Mouse (Mus musculus) CH12.LX (cell line): ENCODE results near the gene Pde1b. TPM values are rescaled to one million over a fixed set of nuclear protein-coding genes. Genes with fewer than 3 reads are reported as not detected.

Experiments
- DNase-seq: peaks from one replicate; pipeline ENCODE4 v3.0.0-alpha.2; 2013; ENCODE audit errors: extremely low read depth
- H3K27ac ChIP-seq: 2 replicates; pipeline ENCODE4 v1.5.1; 2012; ENCODE audit warnings: low read depth, mild to moderate bottlenecking, control low read depth, moderate library complexity; ENCODE audit not compliant: insufficient read depth
- H3K27me3 ChIP-seq: replicated peaks from 2 replicates; pipeline ENCODE3; 2012; ENCODE audit warnings: inconsistent platforms
- H3K36me3 ChIP-seq, 2 experiments: replicated peaks in 1 of 2; 2 replicates each; pipeline versions ENCODE3 to v1.6.1; 2012; ENCODE audit warnings: inconsistent platforms in 1 of 2, low read length in 1 of 2, mild to moderate bottlenecking in 1 of 2, mixed read lengths in 1 of 2, moderate library complexity in 1 of 2; ENCODE audit not compliant: control insufficient read depth in 1 of 2, insufficient read depth in 1 of 2
- H3K4me1 ChIP-seq, 2 experiments: 2 replicates each; pipeline ENCODE4 v1.6.1; 2012; ENCODE audit warnings: inconsistent platforms in 1 of 2, moderate library complexity in 1 of 2; ENCODE audit not compliant: insufficient read depth in 2 of 2, control insufficient read depth in 1 of 2
- H3K4me2 ChIP-seq: 2 replicates; pipeline ENCODE4 v1.6.1; 2012; ENCODE audit warnings: low read depth, mild to moderate bottlenecking, control low read depth; ENCODE audit not compliant: poor library complexity, insufficient read depth, severe bottlenecking
- H3K4me3 ChIP-seq, 3 experiments: fragments of 150-350 bp in 1 of 3; sonication (generic) in 1 of 3; replicated peaks in 1 of 3; 2 replicates each; pipeline versions ENCODE3 to v1.5.1; 2011 to 2012; ENCODE audit warnings: low read depth in 2 of 3, low read length in 2 of 3, mild to moderate bottlenecking in 2 of 3, moderate library complexity in 2 of 3, control low read depth in 1 of 3, improper control_type of control experiment in 1 of 3, inconsistent platforms in 1 of 3, mixed read lengths in 1 of 3; ENCODE audit not compliant: poor library complexity in 1 of 3
- H3K79me2 ChIP-seq: replicated peaks from 2 replicates; pipeline ENCODE4 v1.6.1; 2012; ENCODE audit warnings: mild to moderate bottlenecking, moderate library complexity; ENCODE audit not compliant: control insufficient read depth, poor library complexity, insufficient read depth, severe bottlenecking; ENCODE audit errors: extremely low read depth
- H3K9ac ChIP-seq: 2 replicates; pipeline ENCODE4 v1.6.1; 2012; ENCODE audit warnings: low read depth, mild to moderate bottlenecking, control low read depth, moderate library complexity; ENCODE audit not compliant: insufficient read depth
- H3K9me3 ChIP-seq: replicated peaks from 2 replicates; pipeline ENCODE3; 2012; ENCODE audit warnings: low read length, inconsistent platforms, mixed read lengths
- BHLHE40 ChIP-seq: IDR thresholded peaks from 2 replicates; pipeline ENCODE4 v1.6.1; 2011; ENCODE audit warnings: mild to moderate bottlenecking, low read depth, low read length, improper control_type of control experiment
- CHD1 ChIP-seq: IDR thresholded peaks from 2 replicates; pipeline ENCODE4 v1.6.1; 2012; ENCODE audit warnings: low read depth, low read length, improper control_type of control experiment, inconsistent platforms
- E2F4 ChIP-seq: IDR thresholded peaks from 2 replicates; pipeline ENCODE4 v1.6.1; 2011; ENCODE audit warnings: low read depth, low read length, improper control_type of control experiment; ENCODE audit not compliant: insufficient replicate concordance
- ELF1 ChIP-seq: IDR thresholded peaks from 2 replicates; pipeline ENCODE4 v1.6.1; 2014; ENCODE audit warnings: low read depth, mild to moderate bottlenecking, inconsistent platforms, low read length, improper control_type of control experiment
- ETS1 ChIP-seq: conservative IDR thresholded peaks from 2 replicates; pipeline ENCODE4 v1.6.1; 2012; ENCODE audit warnings: low read depth, mild to moderate bottlenecking, inconsistent platforms, low read length, improper control_type of control experiment, moderate library complexity
- GABPA ChIP-seq: IDR thresholded peaks from 2 replicates; pipeline ENCODE4 v1.6.1; 2012; ENCODE audit warnings: low read depth, low read length, improper control_type of control experiment, inconsistent platforms; ENCODE audit not compliant: insufficient replicate concordance
- HCFC1 ChIP-seq: IDR thresholded peaks from 2 replicates; pipeline ENCODE4 v1.6.1; 2012; ENCODE audit warnings: low read depth, mild to moderate bottlenecking, inconsistent platforms, low read length, improper control_type of control experiment
- JUND ChIP-seq: conservative IDR thresholded peaks from 2 replicates; pipeline ENCODE4 v1.6.1; 2011; ENCODE audit warnings: low read depth, low read length, improper control_type of control experiment
- KAT2A ChIP-seq: IDR thresholded peaks from 2 replicates; pipeline ENCODE4 v1.6.1; 2012; ENCODE audit warnings: low read length, improper control_type of control experiment, inconsistent platforms; ENCODE audit not compliant: insufficient replicate concordance
- MAX ChIP-seq: IDR thresholded peaks from 2 replicates; pipeline ENCODE4 v1.6.1; 2011; ENCODE audit warnings: low read length, improper control_type of control experiment
- NELFE ChIP-seq: IDR thresholded peaks from 2 replicates; pipeline ENCODE4 v1.6.1; 2011; ENCODE audit warnings: low read depth, low read length, improper control_type of control experiment
- POLR2AphosphoS2 ChIP-seq: IDR thresholded peaks from 2 replicates; pipeline ENCODE4 v1.6.1; 2011; ENCODE audit warnings: low read depth, low read length, improper control_type of control experiment
- RCOR1 ChIP-seq: conservative IDR thresholded peaks from 2 replicates; pipeline ENCODE4 v1.6.1; 2012; ENCODE audit warnings: low read depth, mild to moderate bottlenecking, inconsistent platforms, low read length, improper control_type of control experiment
- SIN3A ChIP-seq: IDR thresholded peaks from 2 replicates; pipeline ENCODE4 v1.6.1; 2012; ENCODE audit warnings: low read length, improper control_type of control experiment, inconsistent platforms
- SMC3 ChIP-seq: IDR thresholded peaks from 2 replicates; pipeline ENCODE4 v1.6.1; 2011; ENCODE audit warnings: low read depth, low read length, improper control_type of control experiment
- TBP ChIP-seq: conservative IDR thresholded peaks from 2 replicates; pipeline ENCODE4 v1.6.1; 2011; ENCODE audit warnings: low read depth, low read length, improper control_type of control experiment
- UBTF ChIP-seq: IDR thresholded peaks from 2 replicates; pipeline ENCODE4 v1.6.1; 2012; ENCODE audit warnings: low read depth, mild to moderate bottlenecking, inconsistent platforms, low read length, improper control_type of control experiment, moderate library complexity
- ZC3H11A ChIP-seq: IDR thresholded peaks from 2 replicates; pipeline ENCODE4 v1.6.1; 2012; ENCODE audit warnings: low read depth, mild to moderate bottlenecking, inconsistent platforms, low read length, improper control_type of control experiment
- ZMIZ1 ChIP-seq: IDR thresholded peaks from 2 replicates; pipeline ENCODE4 v1.6.1; 2012; ENCODE audit warnings: low read depth, mild to moderate bottlenecking, inconsistent platforms, low read length, improper control_type of control experiment
- dilution Hi-C: fragments of 300-500 bp; cut with MboI; formaldehyde crosslinking; loops from 2 replicates; pipeline ENCODE4 v1.14.3; 2020; ENCODE audit warnings: low sequenced_read_pairs; ENCODE audit not compliant: extremely low pct_unique_long_range_greater_than_20kb, extremely low pct_ligation_motif_present
- in situ Hi-C: fragments of 300-500 bp; cut with MboI; formaldehyde crosslinking; loops from 3 replicates; pipeline ENCODE4 v1.14.3; 2019; ENCODE audit warnings: low sequenced_read_pairs, low pct_ligation_motif_present, low pct_unique_long_range_greater_than_20kb, mixed read lengths
- polyA plus RNA-seq: library from polyadenylated mRNA; unstranded; fragments of >175 nt; gene quantifications from 2 replicates; pipeline ENCODE4 v1.2.1, GENCODE M21; 2012; ENCODE audit warnings: low read depth; ENCODE audit not compliant: insufficient read length
- total RNA-seq, 2 experiments: library from RNA; depleted of rRNA; stranded (reverse); fragments of 300-350 nt in 1 of 2; fragments of >200 nt in 1 of 2; gene quantifications; 2 replicates each; pipeline ENCODE4 v1.2.3; 2012 to 2014

Pde1b gene
- total RNA-seq (2012; rRNA removed) (15.0 and 16.3 TPM in 2 replicates), total RNA-seq (2014; rRNA removed) (14.2 and 19.2 TPM in 2 replicates), polyA plus RNA-seq (31.9 and 36.7 TPM in 2 replicates)

- no peak within 1 kb of the TSS for H3K4me3 ChIP-seq
- H3K4me1 ChIP-seq: peaks cover 0 to 7% of the 10 kb centered on the region in 2 experiments; a peak in 2 of 4 replicates
- no peak for TF ChIP-seq NELFE
- TF ChIP-seq MAX: no peak
- no peak for TF ChIP-seq SIN3A
- no peak for TF ChIP-seq E2F4
- TF ChIP-seq GABPA: no peak
- no peak for TF ChIP-seq ELF1
- TF ChIP-seq JUND: no peak
- TF ChIP-seq KAT2A: no peak
- no peak for TF ChIP-seq ETS1
- TF ChIP-seq SMC3: no peak
- TF ChIP-seq TBP: no peak
- TF ChIP-seq RCOR1: no peak
- TF ChIP-seq HCFC1: no peak
- TF ChIP-seq BHLHE40: no peak
- TF ChIP-seq ZC3H11A: no peak
- TF ChIP-seq POLR2AphosphoS2: no peak
- TF ChIP-seq CHD1: no peak
- no peak for TF ChIP-seq ZMIZ1
- TF ChIP-seq UBTF: no peak
- TF ChIP-seq, all 38 proteins: peak for 0
- dilution Hi-C loops (no loop called here), in situ Hi-C loops (no loop called here)
- no peak within 1 kb of the TSS for H3K27ac ChIP-seq
- no peaks in the 10 kb centered on the region for H3K27me3 ChIP-seq
- DNase-seq: no peak
- no peaks in the 10 kb centered on the region for H3K79me2 ChIP-seq
- H3K9ac ChIP-seq: no peak within 1 kb of the TSS
- no peak within 1 kb of the TSS for H3K4me2 ChIP-seq
- peaks cover 53 to 97% of the 10 kb centered on the region in 2 experiments for H3K36me3 ChIP-seq
- no peaks in the 10 kb centered on the region for H3K9me3 ChIP-seq
Observed at GRCm38 (mm10) chr15:103502435-103503250, at the start of gene Pde1b. Gene Pde1b (plus strand): TSS chr15:103503034.
